Mouse (Mus musculus) lung, adult 2 months (tissue): ENCODE data around the gene Fignl2. TPM values are rescaled to one million over a fixed set of nuclear protein-coding genes. Genes with fewer than 3 reads are reported as not detected.

Source experiments
- DNase-seq: peaks from one replicate; pipeline ENCODE4 v3.0.0; 2022
- H3K4me1 ChIP-seq: fragments of 200-500 bp; 2 replicates; pipeline ENCODE4 v1.6.1; 2011; ENCODE audit warnings: low read length; ENCODE audit not compliant: control insufficient read depth, insufficient read depth
- H3K4me3 ChIP-seq: fragments of 200-500 bp; replicated peaks from 2 replicates; pipeline ENCODE3; 2011; ENCODE audit warnings: low read depth, mild to moderate bottlenecking, control low read depth, low read length; ENCODE audit errors: extremely low read depth
- CTCF ChIP-seq: fragments of 200-500 bp; IDR thresholded peaks from 2 replicates; pipeline ENCODE4 v1.5.1; 2011; ENCODE audit warnings: mild to moderate bottlenecking, low read length, control low read depth; ENCODE audit not compliant: insufficient read depth
- POLR2A ChIP-seq: fragments of 200-500 bp; IDR thresholded peaks from 2 replicates; pipeline ENCODE4 v1.6.1; 2011; ENCODE audit warnings: low read depth, mild to moderate bottlenecking, control low read depth, low read length, borderline replicate concordance; ENCODE audit errors: extremely low read depth
- WGBS: fragments of 180-500 bp; shearing (Covaris S2); methylation state at CpG from one replicate; pipeline ENCODE4 v1.1.7; 2018; 5-methylcytosine and 5-hydroxymethylcytosine counted together
- polyA plus RNA-seq: library from polyadenylated mRNA; depleted of rRNA; stranded (reverse); fragments of >200 nt; gene quantifications from 2 replicates; pipeline ENCODE4 v1.2.3, GENCODE M21; 2012

Gene Fignl2
- polyA plus RNA-seq, 1 experiment: 9.3 TPM

DNA sequence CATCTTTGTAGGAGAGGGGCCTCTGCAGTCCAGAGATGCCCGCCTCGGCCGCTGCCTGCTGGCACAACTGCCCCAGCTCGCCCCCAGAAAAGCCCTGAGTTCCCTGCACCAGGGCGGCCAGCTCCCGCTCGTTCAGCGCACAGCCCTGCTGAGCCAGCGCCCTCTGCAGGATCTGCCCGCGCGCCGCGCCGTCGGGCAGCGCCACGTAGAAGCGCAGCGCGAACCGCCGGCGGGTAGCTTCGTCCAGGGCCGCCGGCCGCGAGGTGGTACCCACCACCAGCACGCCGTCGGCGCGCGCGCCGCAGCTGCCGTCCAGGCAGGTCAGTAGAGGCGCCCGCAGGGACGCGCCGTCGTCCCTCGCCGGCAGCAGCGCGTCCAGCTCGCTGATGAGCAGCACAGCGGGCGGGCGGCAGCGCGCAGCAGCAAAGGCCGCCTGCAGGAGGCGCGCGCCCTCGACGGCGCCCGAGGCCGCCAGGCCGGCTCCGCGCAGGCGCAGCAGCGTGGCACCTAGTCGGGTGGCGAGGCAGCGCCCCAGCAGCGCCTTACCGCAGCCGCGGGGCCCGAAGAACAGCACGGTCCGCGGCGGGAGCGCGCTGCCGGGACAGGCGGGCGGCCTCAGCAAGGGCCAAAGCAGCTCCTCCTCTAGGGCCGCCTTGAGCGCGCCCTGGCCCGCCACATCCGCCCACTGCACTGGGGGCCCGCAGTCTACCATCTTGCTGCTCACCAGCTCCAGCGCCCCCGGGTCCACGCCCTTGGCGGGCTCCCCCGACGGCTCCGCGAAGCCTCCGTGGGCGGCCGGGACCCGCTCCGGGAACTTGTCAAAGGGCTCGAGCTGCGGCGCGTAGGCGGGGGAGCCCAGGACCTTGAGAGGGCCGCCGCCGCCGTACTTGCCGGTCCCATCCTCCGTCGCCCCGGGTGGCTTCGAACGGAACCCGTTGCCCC, 25.5 kb downstream of the Fignl2 start:
- 68% methylated on average over 105 of the region's 120 CpGs for WGBS
- Histone ChIP-seq H3K4me3 (no peak overlapping the region), H3K4me1 (no peaks in the 10 kb centered on the region; the same call in 1 of the 2 replicates)
- DNase-seq: no peak
- no peak for TF ChIP-seq CTCF
- no peak for TF ChIP-seq POLR2A

DNA sequence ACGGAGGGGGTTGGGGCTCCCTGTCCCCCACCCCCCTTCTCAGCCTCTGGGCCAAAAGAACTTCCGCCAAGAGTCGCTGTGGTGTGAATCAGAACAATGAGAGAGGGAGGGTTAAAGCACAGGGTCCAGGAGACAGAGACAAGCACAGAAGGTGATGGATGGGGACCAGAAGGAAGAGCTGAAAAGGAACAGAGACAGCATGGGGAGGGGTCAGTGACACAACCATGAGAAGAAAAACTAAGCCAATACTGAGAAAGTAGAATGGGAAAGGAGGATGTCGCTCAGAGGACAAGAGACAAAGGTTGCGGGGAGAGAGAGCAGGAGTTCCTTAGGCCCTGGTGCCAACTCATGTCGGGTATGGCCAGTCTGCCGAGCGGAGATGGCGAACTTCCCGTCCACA, 26.5 kb downstream of the Fignl2 start:
- WGBS: 73% methylated on average over 10 of the region's 10 CpGs
- H3K4me1 ChIP-seq: peaks cover 3% of the 10 kb centered on the region; the same call in 1 of the 2 replicates
- no peak for TF ChIP-seq CTCF
- no peak for TF ChIP-seq POLR2A
- no peak for DNase-seq
- H3K4me3 ChIP-seq: no peak overlapping the region

DNA sequence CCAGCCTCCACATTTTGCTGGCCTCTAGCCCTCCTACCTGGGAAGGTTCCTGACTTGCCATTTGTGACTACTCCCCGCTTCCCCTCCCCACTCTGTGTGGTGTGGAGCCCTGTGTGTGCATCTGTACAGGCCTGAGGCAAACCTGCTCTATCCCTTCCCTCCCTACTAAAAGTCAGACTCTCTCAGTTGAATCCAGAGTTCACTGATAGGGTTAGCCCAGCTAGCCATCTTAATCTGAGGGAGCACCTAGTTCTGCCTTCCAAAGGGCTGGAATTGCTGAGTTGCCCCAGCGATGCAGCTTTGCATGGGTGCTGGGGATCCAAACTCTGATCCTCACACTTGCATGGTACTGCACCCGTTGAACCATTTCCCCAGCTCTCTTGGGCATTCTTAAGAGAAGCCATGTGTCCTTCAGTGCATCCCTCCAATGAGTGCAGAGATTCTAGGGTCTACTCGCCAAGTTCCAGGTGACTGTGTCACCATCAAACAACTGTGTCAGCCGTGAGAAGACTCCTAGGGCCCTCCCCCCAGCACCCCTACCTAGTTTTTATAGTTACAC, 29.9 kb downstream of the Fignl2 start:
- DNase-seq: no peak
- Histone ChIP-seq H3K4me1 (peaks cover 6% of the 10 kb centered on the region), H3K4me3 (no peak overlapping the region)
- TF ChIP-seq POLR2A (no peak), CTCF (no peak)
- 68% methylated on average over 5 of the region's 5 CpGs for WGBS

DNA sequence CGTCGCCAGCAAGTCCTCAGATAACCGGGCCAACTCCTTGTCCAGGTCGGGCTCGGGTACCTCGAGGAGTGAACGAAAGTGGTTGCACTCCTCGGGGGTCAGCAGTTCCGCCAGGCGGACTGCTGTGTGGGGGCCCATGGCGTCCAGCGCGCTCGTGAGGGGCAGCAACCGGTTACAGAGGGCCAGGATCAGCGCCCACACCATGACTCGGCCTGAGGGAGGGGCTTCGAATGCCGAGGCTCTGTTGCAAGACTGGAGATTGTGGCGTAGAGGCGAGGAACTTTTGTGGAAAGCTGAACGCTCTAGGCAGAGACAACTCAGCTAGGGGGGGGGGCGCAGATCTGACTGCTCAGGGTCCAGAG, 31.2 kb downstream of the Fignl2 start, which contains the start of gene Gm47841:
Gene Gm47841, minus strand, starts transcription at position 204 of the 362 bp plus-strand sequence.
- peak within 1 kb of the TSS; percentile 45 for H3K4me3 ChIP-seq
- no peak for DNase-seq
- H3K4me1 ChIP-seq: peaks cover 6% of the 10 kb centered on the region
- TF ChIP-seq CTCF: no peak
- no peak for TF ChIP-seq POLR2A
- WGBS: 5% methylated on average over 23 of the region's 23 CpGs

DNA sequence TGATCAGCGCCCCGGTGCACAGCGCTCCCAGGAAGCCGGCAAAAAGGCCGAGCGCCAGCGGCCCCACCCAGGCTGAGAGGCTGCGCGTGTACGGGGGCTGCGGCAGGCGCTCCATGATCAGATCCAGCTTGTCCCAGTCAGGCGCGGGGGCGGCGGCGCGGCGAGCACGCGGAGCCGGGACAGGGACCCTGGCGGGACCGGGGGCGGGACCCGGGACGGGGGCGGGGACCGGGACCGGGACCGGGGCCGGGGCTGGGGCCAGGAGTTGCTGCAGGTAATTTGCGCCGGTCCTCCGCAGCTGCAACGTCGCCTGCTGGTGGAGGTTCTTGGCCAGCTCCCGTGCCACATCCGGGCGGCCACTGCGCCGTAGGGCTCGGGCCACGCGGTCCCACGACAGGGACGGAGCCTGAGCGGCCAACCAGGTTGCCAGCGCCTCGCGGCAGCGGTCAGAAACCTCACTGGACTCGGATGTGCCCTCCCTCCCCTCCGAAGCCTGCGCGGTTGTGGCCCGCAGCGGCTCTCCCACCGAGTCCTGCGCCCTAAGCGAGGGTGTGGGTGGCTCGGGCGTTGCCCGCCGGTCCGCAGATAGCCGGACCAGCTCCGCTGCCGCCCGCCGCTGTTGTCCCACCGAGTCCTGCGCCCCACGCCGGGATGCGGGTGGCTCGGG, 31.7 kb downstream of the Fignl2 start:
- peaks cover 6% of the 10 kb centered on the region for H3K4me1 ChIP-seq
- DNase-seq: no peak
- no peak for TF ChIP-seq CTCF
- no peak for TF ChIP-seq POLR2A
- H3K4me3 ChIP-seq: peak overlapping the region; percentile 45
- under 1% methylated on average over 77 of the region's 77 CpGs for WGBS

DNA sequence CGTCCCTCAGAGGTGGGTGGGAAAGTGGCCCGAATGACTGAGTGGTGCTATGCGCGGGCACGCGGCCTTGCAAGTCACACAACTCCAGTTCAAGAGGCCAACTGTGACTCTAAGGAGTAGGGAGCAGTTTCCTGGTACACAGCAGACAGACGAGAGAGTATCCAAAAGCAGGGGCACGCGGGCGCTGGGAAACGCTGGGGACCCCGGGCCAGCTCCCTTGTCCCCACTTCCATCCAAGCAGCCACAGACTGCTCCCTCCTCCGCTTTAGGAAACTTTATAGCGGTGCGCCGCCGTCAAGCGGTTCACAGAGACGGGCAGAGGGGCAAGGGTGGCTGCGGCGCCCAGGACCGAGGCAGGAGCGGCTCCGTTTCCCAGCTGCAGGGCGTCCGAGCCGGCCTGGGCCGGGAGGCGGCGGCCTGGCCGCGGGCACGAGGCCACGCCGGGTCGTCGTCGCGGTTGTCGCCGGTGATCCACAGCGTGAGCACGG, 32.3 kb downstream of the Fignl2 start:
- peaks cover 6% of the 10 kb centered on the region for H3K4me1 ChIP-seq
- WGBS: 7% methylated on average over 43 of the region's 43 CpGs
- no peak for DNase-seq
- TF ChIP-seq POLR2A: no peak
- no peak for TF ChIP-seq CTCF
- no peak overlapping the region for H3K4me3 ChIP-seq

DNA sequence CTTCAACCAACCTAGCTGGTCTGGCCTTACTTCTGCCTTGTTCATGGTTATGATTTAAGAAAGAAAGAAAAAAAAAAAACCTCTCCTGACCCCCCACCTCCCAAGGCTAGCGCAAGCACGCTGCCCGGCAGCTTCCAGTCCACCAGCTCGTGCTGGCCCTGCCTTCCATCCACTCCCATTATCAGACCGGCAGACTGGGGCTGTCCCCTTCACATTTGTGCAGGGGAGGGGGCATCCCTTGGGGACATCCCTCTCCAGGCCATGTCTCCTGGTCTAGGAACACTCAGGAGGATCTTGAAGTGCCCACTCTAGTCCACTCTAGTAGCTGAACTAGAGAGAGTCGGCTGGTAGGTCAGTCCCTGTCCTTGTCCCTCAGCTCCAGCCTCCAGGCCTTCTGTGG, 33.8 kb downstream of the Fignl2 start:
- peaks cover 6% of the 10 kb centered on the region for H3K4me1 ChIP-seq
- WGBS: 50% methylated on average over 6 of the region's 6 CpGs
- no peak for DNase-seq
- TF ChIP-seq CTCF: no peak
- TF ChIP-seq POLR2A: no peak
- H3K4me3 ChIP-seq: no peak overlapping the region

DNA sequence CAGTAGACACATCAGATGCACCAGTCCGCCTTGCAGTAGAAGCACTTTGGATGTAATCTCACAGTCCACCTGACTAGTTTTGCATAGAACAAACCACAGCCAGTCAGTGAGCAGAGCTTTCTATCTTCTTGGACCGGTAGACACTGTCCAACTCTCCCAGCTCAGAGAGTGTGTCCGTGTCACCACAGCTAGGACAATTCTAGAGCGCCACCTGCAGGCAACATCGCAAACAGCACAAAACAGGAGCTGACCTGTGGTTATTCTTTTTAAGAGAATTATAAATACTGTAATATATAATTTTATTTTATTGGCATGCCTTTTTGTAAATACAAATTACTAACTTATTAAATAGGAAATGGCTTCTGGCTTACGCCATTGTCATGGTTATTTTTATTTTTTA, 35.8 kb downstream of the Fignl2 start:
- TF ChIP-seq POLR2A (no peak), CTCF (peak; percentile 77)
- 26% methylated on average over 6 of the region's 6 CpGs for WGBS
- peak; percentile 48 for DNase-seq
- Histone ChIP-seq H3K4me3 (no peak overlapping the region), H3K4me1 (peaks cover 6% of the 10 kb centered on the region)

DNA sequence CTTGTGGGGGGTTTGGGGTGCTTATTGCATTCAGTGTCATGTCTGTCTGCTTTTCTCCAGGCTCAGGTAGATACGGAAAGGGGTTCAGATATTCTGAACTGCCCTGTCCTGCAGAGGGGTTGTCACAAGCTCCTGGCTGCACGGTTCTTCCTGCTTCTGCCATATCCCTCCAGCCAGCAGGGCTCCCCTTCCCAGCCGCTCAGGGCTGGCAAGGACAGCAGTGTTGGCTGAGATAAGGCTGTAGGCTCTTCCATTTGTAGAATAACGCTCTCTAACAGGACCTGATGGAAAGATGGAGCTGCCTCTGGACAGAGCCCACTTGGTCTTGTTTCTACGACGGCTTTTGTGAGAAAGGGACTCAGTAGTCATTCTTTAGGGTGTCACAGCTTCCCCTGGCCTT, 36.4 kb downstream of the Fignl2 start:
- Histone ChIP-seq H3K4me1 (peaks cover 3% of the 10 kb centered on the region; the same call in 1 of the 2 replicates), H3K4me3 (no peak overlapping the region)
- no peak for DNase-seq
- 47% methylated on average over 6 of the region's 6 CpGs for WGBS
- no peak for TF ChIP-seq POLR2A
- no peak for TF ChIP-seq CTCF
